Mouse (Mus musculus): ENCODE measurements around the gene Abcc1.

The Abcc1 gene

DNA sequence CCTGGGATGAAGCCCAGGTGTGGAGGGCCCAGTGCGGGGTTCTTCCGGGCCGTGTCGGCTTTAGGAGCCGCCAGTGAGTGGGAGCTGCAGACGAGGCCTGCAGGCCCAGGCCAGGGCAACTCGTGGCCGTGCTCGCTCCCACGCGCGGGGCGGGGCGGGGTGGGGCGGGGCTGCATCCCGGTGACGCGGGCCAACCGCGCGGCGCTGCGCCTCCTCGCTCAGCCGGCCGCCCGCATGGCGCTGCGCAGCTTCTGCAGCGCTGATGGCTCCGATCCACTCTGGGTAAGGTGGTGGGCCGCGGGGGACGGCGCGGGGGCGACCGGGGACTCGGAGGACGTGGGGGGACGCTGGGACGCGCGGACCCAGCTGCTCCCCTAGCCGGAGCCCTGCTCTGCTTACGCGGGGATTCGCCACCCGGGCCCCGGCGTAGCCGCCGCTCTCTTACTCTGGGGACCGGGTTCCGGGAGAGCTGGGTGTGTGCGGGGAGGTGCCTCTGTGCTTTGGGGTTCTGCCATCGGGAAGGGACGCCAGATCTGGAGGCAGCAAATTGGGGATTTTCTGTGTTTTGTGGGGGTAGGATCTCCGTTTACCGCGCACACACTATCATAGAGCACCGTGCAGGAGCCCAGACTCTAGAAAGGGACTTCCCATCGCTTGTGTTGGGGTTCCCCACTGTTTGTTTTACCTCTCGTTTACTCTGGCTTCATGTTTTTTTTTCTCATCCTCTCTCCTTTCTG, at the start of gene Abcc1:
Gene Abcc1, plus strand, starts transcription at position 197 of the 737 bp plus-strand sequence.
- DNase-seq: peak; percentile 68 to 75

DNA sequence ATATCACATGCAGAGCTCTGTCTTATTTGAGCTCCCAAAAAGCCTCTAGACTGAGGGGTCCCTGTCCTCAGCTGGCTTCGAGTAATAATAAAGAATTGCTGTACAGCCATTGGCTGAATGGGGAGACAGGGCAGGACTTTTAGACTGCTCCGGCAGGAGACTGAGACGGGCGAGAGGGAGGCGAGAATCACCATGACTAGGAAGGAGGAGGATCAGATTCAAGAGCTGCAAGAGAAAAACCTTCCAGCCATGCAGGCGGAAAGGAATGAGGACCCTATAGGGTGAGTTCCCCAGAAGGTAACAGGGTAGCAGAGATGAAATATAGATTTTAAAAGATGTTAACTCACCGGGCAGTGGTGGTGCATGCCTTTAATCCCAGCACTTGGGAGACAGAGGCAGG, 48.4 kb upstream of the Abcc1 start:
- no peak for DNase-seq

DNA sequence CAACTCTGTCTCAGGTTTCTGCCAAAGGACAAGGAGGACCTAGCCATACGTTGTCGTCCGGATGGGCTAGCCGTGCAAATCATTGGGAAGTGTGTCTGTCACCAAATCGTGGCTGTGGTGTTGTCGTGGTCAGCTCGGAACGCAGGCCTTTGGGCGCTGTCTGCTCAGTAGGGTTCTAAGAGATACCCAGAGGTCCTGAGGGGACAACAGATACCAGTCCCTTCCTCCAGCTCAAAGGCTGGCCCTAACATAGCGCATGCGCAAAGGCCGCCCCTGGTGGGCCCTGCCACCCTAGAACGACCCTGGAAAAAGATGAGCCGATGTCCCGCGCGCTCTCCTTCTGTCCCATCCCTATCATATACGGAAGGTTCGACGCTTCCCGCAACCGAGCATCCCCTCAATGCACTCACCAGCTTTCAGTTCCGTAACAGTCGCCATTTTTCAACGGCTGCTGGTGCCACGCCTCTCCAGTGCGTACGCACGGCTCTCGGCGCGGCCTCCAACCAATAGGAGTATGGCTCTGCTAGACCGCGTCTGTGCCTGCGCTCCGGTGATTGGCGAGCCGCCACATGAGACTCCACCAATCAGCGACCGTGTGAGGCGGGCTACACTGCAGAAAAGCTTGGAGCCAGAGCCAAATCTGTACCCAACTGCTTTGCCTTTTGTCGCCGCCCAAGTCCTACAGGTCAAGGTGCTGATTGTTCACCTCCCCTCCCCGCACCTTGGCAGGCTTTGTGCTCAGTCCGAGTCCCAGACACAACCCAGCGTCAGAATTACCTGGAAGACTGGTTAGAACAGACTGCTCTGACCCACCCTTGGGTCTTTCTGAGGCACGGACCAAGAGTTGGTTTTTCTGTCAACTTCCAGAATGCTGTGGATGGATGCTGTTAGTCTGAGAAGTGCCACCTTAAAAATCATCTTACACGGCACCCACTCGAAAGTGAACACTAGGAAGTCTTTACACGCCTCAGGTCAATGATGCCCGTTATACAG, 44.2 kb upstream of the Abcc1 start, which contains the start of gene Fopnl:
Gene Fopnl, minus strand, starts transcription at position 522 of the 993 bp plus-strand sequence.
- peak; percentile 90 to 93 for DNase-seq

DNA sequence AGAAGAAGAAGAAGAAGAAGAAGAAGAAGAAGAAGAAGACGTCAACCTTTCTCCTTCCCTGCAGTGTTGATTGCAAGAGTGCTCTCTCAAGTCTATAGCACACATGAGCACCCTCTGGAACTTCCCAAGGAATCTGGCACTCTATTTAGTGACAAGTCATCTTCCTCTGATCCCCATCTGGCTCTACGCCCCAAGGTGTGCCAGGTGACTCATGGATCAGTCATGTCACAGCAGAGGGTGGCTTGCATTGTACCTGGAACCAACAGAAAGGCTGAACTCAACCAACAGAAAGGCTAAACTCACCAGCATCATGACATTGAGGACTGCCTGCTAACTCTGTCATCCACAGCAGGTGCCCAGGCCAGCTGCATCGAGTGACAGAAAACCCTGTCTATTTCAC, 41.7 kb upstream of the Abcc1 start:
- DNase-seq: no peak

DNA sequence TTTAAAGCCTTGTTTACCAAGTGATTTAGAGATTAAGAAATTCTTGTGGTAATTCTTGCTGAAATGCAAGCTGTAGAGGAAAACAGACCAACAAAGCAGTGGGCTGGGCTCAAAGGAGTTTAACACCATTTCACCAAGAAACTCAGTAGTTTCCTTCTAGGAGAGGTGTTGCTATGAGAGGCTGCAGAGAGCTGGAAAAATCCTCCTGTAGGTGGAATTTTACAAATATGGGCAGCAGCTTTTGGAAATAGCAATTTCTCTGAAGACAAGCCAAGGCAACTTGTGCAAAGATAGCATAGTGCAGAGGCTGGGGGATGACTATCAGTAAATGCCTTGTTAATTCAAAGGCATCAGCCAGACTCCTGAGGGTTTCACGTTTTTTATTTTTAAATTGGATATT, 40.9 kb upstream of the Abcc1 start:
- DNase-seq: no peak

DNA sequence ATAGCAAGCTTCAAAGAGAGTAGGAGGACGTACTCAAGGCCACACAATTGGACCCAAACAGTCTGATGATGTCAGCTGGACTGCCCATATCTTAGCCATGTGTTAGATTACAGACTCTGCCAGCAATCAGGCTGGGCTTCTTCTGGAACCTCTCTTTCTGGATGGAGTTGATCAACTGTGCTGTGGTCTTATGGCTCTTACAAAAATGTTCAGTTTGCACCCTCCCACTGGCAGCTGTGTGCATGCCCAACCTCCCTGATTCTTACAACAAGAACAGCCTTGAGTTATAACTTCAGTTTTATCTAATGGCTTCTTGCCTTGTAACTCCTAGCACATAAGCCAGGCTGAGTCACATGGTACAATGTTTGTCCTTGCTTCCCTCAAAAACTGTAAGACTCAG, 33.2 kb upstream of the Abcc1 start:
- DNase-seq: no peak

DNA sequence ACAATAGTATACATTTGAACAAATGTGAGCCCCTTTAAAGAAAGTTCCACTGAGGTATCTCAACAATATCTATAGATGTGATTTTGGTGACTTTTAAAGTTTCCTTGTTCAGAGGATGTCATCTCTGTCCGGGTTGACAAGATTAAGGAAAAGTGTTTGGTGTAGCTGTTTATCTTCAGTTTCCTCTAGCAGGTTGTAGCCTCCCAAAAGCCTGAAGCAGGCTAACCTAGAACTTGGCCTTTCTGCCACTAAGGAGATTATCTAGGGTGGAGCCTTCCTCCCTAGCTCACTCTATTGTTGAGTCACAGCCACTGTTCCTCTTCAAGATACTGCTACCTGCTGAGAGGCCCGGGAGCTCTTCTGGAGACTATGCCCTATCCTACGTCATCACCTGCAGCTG, 16.4 kb upstream of the Abcc1 start:
- DNase-seq: no peak

DNA sequence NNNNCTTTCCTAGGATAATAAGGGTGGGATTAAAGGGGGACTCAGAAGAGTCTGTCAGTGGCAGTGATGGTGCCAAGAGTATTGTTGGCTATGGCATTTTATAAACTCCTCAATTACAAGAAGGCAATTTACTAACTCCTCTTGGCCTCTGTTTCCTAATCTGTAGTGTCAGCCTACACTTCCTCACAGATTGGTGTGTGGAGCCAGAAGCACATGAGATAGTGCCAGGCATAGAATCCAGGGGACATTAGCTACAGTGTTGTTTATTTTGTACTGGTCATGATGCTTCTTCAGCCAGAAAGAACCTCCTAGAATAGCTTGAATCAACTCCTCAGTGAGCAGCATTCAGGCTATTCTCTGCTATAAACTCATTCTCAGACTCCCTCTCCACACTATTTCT, 9.8 kb upstream of the Abcc1 start:
- DNase-seq: no peak

DNA sequence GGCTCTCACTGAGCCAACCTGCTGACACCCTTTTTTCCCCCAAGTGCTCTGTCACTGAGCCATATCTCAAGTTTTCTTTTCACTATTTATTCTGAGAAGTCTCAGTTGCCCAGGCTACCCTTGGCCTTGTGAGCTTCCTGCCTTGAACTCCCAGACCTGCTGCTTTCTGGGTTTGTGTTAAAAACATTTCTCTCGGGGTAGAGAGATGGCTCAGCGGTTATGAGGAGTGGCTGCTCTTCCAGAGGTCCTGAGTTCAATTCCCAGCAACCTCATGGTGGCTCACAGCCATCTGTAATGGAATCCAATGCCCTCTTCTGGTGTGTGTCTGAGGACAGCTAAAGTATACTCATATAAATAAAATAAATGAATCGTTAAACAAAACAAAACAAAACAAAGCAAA, 9.1 kb upstream of the Abcc1 start:
- no peak for DNase-seq

DNA sequence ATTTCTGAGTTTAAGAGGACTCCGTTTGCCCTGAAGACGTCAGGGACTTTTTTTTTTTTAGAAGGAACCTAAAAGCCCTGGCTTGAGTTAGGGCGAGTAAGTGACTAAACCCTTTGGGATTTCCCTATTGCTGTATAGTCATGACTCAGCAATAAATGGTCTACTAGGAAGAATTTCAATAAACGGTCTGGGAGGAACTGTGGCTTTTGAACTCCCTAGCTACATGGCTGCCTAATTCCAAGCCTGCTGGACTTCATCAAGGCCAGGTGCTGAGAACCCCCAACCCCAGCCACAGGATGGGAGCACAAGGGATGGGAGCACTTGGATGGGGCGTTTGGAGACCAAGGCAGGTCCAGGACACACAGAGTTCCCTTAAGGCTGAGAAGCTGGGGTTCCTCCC, 8.7 kb upstream of the Abcc1 start:
- DNase-seq: no peak

DNA sequence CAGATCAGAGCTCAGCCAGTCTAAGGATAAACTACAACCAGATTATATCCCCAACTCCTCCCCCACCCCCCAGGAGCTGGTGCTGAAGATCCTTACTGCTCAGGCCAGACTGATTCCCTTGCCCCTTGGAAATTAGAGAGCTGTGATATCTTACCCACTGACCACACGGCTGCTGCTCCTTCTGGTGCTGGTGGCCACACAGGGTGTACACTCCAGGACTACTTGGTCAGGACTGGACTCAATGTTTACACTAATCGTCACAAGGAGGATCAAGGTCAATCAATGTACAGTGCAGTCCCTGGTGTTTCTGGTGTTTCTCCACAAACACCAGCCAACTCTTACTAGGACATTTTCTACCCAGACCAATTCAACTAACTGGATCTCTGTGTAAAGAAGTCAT, 3.5 kb upstream of the Abcc1 start:
- DNase-seq: no peak

DNA sequence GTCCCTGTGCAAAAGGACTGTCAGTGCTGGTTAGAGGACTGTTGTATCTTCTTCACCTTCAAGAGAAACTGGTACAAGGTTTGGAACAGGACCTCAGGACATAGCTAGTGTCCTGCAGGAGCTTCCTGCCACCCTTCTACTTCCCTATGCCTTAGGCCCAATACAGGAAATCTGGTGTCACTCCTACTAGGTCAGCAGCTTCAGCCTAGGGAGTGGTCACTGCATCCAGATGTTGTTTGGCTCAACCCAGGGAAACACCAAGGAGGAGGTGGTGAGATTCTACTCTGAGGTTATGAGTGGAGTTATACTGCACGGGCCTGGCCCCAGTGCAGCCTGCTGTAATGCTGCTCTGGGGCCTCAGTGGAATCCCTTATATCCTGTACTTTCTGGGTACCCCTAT, 2.8 kb upstream of the Abcc1 start:
- DNase-seq: no peak

DNA sequence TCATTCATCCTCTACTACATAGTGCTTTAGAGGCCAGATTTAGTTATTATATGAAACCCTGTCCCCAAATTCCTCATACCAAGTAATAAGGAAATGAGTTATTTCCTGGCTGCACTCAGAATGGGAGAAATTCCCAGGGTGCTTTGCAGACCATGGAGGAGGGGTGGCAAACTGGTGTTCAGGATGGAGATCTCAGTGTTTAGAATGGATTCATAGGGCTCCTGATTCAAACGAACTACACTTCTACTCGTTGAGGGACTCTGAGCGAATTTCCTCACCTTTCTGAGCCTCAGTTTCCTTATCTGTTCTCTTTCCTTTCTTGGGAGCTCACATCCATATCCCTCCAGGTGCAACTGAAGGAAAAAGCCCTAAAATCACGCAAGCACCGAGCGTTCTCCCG, 427 bp upstream of the Abcc1 start:
- no peak for DNase-seq

DNA sequence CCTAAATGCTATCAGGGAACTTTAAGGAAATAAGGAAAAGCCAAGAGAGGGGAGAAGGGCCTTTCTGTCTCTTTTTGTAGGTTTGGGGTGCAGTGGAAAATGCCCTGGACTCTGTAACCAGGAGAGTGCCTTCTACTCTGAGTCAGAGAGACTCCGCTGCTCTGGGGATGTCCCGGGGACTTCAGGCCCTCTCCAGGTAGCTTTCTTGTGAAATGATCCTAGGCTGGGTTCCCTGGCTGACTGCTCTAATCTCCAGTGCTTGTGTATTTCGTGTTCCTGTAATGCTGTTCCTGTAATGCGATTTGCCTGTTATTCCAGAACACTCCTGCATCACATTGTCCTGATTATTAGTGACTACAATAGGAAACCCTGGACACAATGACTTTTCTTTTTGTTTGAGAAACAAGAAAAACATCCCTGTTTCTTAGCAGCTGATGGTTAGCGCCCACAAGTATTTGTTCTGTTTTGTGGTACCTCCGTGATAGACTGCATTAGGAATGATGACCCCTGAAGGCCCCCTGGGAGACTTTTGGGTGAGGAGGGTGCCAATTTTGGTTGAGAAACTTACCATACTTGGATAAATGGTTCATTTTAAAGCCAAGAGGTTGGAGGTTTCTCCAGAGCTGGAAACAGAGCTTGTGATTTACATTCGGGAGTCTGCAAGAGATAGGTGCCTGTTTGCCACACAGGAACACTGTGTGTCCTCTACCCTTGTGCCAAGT, 902 bp downstream of the Abcc1 start:
- DNase-seq: peak in 1 of 2 experiments; percentile 42

DNA sequence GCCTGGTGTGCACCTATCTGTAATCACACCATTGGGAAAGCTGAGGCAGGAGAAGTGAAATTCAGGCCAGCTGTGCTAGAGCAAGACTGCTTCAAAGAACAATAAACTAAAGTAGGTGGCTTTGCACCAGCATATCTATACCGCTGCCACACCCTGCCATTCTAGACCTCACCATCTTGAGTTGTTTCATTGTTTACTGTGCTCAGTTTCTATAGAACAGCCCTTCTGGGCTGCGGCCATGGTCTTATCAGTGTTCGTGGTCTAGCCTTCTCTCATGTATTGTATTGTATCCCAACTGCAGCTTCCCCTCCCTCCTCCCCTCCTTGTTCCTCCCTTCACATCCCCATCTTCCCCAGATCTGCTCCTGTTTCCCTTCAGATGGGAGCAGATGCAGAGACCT, 2.1 kb downstream of the Abcc1 start:
- DNase-seq: no peak

DNA sequence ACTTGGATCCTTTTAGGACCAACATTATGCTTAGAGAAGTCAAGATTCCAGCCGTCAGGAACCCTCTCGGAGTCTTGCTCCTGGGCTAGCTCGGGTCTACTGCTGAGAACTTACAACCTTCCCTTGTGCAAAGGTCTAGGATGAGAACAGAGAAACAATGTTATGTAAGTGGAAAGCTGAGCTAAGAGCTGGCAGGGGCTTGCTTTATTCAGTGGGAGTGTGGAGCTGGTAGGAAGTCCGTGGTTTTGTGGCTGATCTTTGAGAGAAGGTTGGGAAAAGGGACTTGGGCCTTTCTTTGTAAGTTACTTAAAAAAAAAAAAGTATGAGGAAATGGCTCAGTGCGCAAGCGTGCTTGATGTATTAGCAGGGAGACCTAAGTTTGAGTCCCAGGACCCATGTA, 2.7 kb downstream of the Abcc1 start:
- no peak for DNase-seq

DNA sequence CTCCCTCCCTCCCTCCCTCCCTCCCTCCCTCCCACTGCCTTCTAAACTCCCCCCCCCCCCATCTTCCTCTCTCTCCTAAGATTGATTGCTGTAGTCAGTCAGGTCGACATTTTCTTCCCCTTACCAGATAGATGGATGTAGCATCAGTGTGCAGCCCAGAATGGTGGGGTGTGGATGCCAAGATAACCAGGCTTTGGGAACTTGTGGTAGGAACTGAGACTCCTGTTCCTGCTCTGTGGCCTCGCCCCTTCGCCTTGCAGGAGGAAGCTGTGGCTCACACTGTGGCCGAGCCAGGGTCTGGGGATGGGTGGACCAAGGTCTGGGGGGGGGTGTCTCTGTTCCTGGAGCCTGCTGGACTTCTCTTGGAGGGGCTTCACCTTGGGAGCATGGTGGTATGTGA, 4.1 kb downstream of the Abcc1 start:
- DNase-seq: no peak

DNA sequence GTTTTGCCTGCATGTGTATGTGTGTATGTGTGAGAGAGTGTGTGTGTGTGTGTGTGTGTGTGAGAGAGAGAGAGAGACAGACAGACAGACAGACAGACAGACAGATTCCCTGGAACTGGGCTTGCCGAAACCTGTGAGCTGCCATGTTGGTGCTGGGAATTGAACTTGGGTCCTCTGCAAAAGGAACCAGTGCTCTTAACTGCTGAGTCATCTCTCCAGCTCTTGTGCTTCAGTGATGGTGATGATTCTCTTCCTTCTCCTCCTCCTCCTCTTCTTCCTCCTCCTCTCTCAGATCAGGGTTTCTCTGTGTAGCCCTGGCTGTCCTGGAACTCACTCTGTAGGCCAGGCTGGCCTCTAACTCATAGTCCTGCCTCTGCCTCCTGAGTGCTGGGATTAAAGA, 4.7 kb downstream of the Abcc1 start:
- no peak for DNase-seq

DNA sequence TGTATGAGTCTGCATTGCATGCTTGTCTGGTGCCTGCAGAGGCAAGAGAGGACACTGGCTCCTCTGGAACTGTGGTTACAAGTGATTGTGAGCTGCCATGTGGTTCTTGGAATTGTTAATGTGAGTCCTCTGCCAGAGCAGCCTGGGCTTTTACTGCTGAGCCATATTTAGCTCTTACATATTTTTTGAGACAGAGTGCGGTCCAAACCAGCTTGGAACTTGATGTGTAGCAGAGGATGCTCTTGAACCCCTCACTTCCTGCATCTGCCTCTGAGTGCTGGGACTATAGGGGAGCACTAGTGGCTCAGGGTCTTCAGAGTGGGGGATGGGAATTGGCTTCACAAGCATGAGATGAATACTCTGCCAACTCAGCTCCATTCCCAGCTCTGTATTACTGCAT, 10.0 kb downstream of the Abcc1 start:
- no peak for DNase-seq

DNA sequence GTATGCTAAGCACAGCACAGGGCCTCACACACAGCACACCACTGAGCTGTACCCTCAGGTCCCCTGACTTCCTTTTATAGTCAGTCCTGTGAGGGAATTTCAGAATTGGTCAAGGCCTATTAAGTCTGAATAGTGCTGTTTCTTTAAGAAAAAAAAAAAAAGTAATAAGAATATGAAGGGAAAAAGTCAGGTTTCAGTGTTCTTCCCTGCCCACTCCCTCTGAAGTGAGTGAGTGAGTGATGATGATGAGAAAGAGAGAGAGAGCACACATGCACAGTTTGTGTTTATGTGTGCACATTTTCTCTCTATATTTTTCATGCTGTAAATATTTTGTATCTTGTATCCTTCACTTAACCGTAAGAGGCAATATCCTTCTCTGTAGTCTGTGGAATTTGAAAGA, 11.0 kb downstream of the Abcc1 start:
- no peak for DNase-seq

DNA sequence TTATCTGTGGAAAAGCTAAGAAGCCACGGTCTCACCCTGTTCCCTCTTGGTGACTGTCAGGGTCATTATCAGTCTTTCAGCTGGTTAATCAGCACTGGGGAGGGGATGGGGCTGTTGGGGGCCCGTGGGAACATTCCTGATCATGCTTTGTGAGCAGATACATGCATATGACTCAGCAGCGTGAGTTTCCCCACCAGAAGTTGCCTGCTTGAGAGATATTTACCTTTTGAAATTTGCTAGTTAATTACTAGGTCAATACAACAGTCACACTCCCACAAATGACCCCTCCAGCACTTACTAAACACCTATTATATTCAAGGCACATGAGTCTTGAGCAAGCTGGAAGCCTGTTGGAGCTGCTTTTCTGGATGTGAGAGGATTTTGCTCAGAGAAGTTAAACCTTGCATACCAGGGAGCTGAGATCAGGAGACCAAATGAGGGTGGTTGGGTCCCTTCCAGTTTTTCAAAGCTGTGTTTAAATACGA, 11.5 kb downstream of the Abcc1 start:
- DNase-seq: no peak

DNA sequence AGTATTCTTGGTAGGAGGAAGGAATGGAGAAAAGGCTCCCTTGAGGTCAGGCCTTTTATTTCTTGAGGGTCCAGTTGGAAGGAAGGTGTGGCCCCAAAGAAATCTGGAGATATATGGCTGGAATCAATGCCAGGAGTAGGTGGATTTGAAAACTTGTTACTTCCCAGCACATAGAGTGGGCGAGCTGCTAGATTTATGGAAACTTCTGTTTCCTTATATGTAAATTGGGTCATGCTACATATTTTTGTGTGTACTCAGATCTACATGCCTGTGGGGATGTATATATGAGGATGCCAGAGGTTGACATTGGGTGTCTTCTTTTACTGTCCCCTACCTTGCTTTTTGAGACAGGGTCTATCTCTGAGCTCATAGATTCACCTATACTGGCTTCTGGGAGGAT, 14.6 kb downstream of the Abcc1 start:
- no peak for DNase-seq

DNA sequence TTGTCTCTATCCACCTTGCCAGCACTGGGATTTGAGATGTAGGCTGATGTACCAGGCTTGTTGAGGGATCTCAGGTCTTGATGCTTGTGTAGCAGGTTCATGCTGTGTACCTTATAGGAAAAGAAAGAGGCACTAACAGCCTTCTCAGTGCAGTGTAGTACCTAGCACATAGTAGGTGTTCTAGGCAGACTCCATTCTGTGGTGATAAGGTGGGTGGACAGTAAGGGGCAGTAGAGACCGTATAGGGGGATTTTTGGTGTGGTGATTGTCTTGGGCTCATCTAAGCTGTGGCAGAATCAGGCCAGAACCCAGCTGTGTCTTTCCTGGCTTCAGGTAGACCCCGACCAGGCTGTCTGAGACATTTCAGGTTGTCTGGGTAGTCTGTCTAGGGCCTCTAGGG, 15.0 kb downstream of the Abcc1 start:
- DNase-seq: no peak
